Mouse (Mus musculus) spleen, adult 2 months (tissue): ENCODE data around the gene Tprg. TPM values are rescaled to one million over a fixed set of nuclear protein-coding genes. Genes with fewer than 3 reads are reported as not detected.

ENCODE experiments used
- DNase-seq, 2 experiments: peaks; one replicate each; pipeline versions ENCODE4 v3.0.0 to v3.0.0-alpha.2; 2012 to 2021; ENCODE audit warnings: low spot score in 2 of 2, low read depth in 1 of 2
- H3K27ac ChIP-seq: fragments of 200-500 bp; 2 replicates; pipeline ENCODE4 v1.5.1; 2012; ENCODE audit warnings: low read length, inconsistent platforms; ENCODE audit not compliant: insufficient read depth
- H3K27me3 ChIP-seq: fragments of 200-500 bp; 2 replicates; pipeline ENCODE4 v1.6.1; 2012; ENCODE audit warnings: mild to moderate bottlenecking, moderate library complexity, low read length, inconsistent platforms; ENCODE audit not compliant: control insufficient read depth, insufficient read depth
- H3K36me3 ChIP-seq: fragments of 200-500 bp; 2 replicates; pipeline ENCODE4 v1.6.1; 2012; ENCODE audit warnings: mild to moderate bottlenecking, low read length, inconsistent platforms; ENCODE audit not compliant: control insufficient read depth, insufficient read depth
- H3K4me1 ChIP-seq: fragments of 200-500 bp; 2 replicates; pipeline ENCODE4 v1.6.1; 2011; ENCODE audit warnings: inconsistent platforms; ENCODE audit not compliant: control insufficient read depth, insufficient read depth, insufficient read length
- H3K4me3 ChIP-seq: fragments of 200-500 bp; 2 replicates; pipeline ENCODE4 v1.5.1; 2011; ENCODE audit warnings: mild to moderate bottlenecking, inconsistent platforms; ENCODE audit not compliant: insufficient read depth, insufficient read length; ENCODE audit errors: extremely low read depth
- CTCF ChIP-seq: fragments of 200-500 bp; IDR thresholded peaks from 2 replicates; pipeline ENCODE4 v1.5.1; 2011; ENCODE audit warnings: mild to moderate bottlenecking, inconsistent platforms; ENCODE audit not compliant: insufficient read depth, insufficient read length, insufficient replicate concordance; ENCODE audit errors: extremely low read depth
- POLR2A ChIP-seq: fragments of 200-500 bp; IDR thresholded peaks from 2 replicates; pipeline ENCODE4 v1.6.1; 2011; ENCODE audit warnings: low read depth, low read length, inconsistent platforms
- WGBS: fragments of 180-500 bp; shearing (Covaris S2); methylation state at CpG from one replicate; pipeline ENCODE4 v1.1.7; 2018; 5-methylcytosine and 5-hydroxymethylcytosine counted together
- polyA plus RNA-seq: library from polyadenylated mRNA; depleted of rRNA; stranded (reverse); fragments of >200 nt; gene quantifications from 2 replicates; pipeline ENCODE4 v1.2.3, GENCODE M21; 2012

Tprg gene
- polyA plus RNA-seq, 1 experiment, result not detected

DNA sequence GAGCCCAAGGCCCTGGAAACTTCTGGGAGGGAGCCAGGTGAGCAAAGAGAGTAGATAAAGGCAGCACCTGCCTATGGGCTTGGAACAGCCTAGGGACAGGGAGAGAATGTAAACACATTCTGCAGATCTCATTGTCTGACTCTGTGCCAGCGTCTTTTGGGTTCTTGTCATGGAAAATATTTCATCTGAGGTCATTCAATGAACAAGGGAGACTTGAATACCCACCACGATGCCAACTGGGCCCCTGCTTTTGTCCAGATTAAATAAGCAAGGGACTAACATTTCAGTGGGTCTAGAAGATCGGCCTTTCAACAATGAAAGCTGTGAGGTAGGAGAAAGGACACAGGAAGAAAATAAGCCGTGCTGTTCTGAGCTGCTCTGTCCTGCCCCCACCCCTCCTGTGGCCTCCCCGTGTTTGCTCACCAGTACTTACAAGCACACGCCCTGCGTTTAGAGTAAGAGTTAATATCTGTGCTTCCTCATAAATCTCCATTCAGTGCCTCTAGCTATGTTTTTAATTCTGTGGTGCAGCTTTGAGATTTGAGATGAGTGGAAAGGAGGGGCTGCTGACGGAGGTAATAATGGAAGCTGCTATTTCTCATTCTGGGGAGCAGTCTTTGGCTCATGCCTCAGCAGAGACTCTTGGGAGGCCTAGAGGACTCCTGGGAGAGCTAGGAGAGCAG, 120.7 kb downstream of the Tprg start:
- WGBS, result 63% methylated on average over 8 of the region's 8 CpGs
- no peak for DNase-seq
- no peak for TF ChIP-seq CTCF
- no peak for TF ChIP-seq POLR2A

DNA sequence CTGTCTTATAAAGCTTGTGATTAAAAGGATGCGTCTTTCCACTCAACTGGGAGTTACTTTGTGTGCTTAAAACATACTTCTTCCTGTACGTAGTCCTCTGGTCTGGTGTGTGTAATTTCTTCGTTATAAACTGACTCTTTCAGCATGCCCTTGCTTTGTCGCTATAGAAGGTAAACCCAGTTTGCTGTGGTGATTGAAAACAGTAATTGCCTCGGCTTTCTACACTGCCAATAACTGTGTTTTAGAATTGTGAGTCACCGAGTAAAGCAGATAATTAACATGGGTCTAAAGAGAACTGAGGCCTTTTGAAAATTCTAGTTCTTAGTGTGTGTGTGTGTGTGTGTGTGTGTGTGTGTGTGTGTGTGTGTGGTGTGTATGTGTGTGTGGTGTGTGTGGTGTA, 121.4 kb downstream of the Tprg start:
- Histone ChIP-seq H3K27me3 (no peaks in the 10 kb centered on the region), H3K4me1 (no peaks in the 10 kb centered on the region), H3K4me3 (no peak overlapping the region), H3K36me3 (no peaks in the 10 kb centered on the region), H3K27ac (no peak overlapping the region)
- no peak for DNase-seq
- TF ChIP-seq CTCF (no peak), POLR2A (no peak)
- WGBS, result 85% methylated on average over 6 of the region's 6 CpGs

More for the DNA sequence above, 120.7 kb downstream of the Tprg start:
- Histone ChIP-seq H3K36me3 (no peaks in the 10 kb centered on the region), H3K4me1 (no peaks in the 10 kb centered on the region), H3K27ac (no peak overlapping the region), H3K27me3 (no peaks in the 10 kb centered on the region), H3K4me3 (no peak overlapping the region)

DNA sequence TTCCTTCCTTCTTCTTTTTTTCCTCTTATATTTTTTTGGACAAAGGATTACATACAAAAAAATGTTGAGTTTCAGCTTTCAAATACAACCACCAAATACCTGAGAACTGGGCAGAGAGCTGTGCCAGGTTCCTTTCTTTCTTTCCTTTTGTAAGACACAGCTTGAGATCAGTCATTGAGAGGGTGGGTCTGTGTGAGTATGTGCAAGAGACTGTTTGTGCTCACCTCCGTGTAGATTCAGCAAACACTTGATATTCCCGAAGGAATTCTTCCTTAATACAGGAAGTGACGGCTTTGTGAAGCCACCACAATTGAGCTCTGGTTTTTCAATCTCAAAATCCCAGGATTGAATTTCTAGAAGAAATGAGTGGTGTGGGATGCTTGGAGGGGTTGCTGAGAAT, 124.7 kb downstream of the Tprg start:
- no peaks in the 10 kb centered on the region for H3K4me1 ChIP-seq
- no peak for DNase-seq
- 76% methylated on average over 3 of the region's 3 CpGs for WGBS
- H3K4me3 ChIP-seq, result no peak overlapping the region
- no peaks in the 10 kb centered on the region for H3K36me3 ChIP-seq
- H3K27ac ChIP-seq, result no peak overlapping the region
- TF ChIP-seq POLR2A (no peak), CTCF (no peak)
- H3K27me3 ChIP-seq, result no peaks in the 10 kb centered on the region

DNA sequence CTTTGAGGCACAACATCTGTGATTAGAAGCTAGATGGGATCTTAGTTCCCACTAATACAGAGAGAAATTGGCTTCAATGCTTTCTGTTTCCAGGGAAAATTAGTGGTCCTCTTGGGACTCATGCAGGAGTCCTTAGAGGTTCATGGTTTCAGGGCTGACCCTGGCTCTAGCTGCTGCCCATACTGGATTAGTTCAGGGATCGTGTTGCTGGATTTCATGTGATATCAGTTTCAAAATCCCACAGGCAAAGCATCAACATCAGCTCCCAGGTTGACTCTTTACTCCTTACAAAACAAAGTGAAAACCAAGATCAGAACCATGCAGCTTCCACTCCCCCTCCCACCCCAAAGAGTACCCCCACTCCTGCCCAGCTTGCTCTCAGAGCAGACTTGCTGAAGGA, 127.3 kb downstream of the Tprg start:
- Histone ChIP-seq H3K4me3 (no peak overlapping the region), H3K36me3 (no peaks in the 10 kb centered on the region), H3K4me1 (no peaks in the 10 kb centered on the region), H3K27me3 (no peaks in the 10 kb centered on the region), H3K27ac (no peak overlapping the region)
- DNase-seq, result no peak
- TF ChIP-seq POLR2A, result no peak
- no peak for TF ChIP-seq CTCF
- WGBS, result 86% methylated on average over 1 of the region's 1 CpGs

DNA sequence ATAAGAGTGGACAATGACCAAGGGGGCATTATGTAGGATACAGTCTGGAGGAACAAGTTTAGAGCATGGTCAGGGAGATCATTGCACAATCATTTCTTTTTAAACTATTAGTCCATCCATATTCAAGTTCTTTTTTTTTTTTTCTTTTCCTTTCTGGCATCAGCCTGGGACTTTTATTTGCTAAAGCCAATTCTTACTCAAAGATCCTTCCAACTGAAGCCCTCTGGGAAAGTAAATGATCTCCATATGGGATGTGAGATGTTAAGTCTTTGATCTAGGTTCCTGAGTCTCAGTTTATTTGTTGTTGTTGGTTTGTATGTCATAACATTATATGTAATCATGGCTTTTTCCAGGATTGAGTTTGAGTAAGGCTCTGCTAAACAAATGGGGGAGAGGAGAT, 128.6 kb downstream of the Tprg start:
- DNase-seq, result no peak

DNA sequence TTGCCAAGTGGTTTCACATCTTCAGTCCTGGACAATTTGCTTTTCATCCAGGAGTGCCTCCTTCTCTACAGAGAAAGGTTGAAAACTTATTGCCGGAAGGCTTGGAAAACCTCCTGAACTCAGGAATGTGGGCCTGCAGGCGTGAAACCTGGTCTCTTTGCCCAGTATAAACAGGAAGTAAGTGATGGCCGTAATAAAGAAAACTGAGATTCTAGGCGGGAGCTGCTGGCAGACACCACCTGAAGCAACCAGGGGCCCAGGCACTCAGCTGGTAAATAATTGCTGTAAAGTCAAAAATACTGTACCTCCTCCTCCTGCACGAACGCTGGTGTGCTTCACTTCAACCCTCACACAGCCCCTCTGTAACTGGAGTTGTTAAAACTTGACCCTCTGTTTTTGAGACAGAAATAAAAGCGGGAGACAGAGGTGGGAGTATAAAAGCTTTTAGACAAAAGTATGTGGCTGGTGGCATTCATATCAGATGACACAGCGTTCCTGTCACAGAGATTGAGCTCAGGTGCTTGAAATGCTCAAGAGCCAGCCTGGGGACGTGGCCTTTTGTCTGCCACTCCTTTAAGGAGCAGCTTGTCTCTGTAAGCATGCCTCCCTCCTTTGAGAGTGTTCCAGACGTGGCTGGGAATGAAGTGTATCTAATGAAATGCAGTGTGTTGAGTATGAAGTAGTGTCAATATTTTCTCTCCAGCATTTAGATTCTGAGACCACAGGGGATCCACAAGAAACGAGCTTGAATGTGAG, 131.4 kb downstream of the Tprg start:
- no peak overlapping the region for H3K4me3 ChIP-seq
- H3K4me1 ChIP-seq, result no peaks in the 10 kb centered on the region
- H3K27me3 ChIP-seq, result no peaks in the 10 kb centered on the region
- DNase-seq, result no peak
- TF ChIP-seq POLR2A (no peak), CTCF (no peak)
- no peak overlapping the region for H3K27ac ChIP-seq
- H3K36me3 ChIP-seq, result no peaks in the 10 kb centered on the region
- 76% methylated on average over 11 of the region's 11 CpGs for WGBS

More for the DNA sequence above, 128.6 kb downstream of the Tprg start:
- no peak overlapping the region for H3K4me3 ChIP-seq
- no peaks in the 10 kb centered on the region for H3K36me3 ChIP-seq
- no peaks in the 10 kb centered on the region for H3K4me1 ChIP-seq
- no peak overlapping the region for H3K27ac ChIP-seq
- H3K27me3 ChIP-seq, result no peaks in the 10 kb centered on the region
- TF ChIP-seq POLR2A (no peak), CTCF (no peak)

DNA sequence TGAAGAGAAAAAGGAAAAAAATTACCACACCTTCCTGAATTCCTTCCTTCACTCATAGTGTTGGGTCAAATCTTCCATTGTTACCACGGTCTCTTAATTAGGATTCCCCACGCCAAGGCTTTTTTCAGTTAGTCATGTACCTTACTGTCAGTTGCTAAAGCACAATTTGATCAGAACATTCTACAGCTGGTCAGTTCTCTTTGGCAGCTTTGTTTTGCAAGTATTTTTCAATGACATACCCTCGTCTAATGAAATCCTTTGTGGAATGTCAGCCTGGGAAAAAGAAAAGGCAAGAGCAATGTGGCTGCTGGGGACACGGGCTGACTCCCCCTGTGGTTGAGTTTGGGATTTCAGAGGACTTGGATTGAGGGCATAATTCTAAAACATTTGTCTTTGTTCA, 136.4 kb downstream of the Tprg start:
- WGBS, result 84% methylated on average over 4 of the region's 4 CpGs
- Histone ChIP-seq H3K36me3 (no peaks in the 10 kb centered on the region), H3K4me1 (peaks cover 8% of the 10 kb centered on the region; the same call in 1 of the 2 replicates), H3K27me3 (no peaks in the 10 kb centered on the region), H3K27ac (no peak overlapping the region), H3K4me3 (no peak overlapping the region)
- DNase-seq, result no peak
- TF ChIP-seq POLR2A (no peak), CTCF (no peak)
